Mouse (Mus musculus): ENCODE results near the gene Tuba1a. TPM values are rescaled to one million over a fixed set of nuclear protein-coding genes. Genes with fewer than 3 reads are reported as not detected.
A peak's percentile ranks its signal among the peaks of the same experiment; 100 is the strongest.
"Not testable (repeated sequence)": the region's sequence is repeated elsewhere in the genome, so short reads cannot be mapped to it uniquely, and the experiment has no call there.

Gene Tuba1a
- polyA plus RNA-seq, 1 experiment from 2014 or later: 9,547 TPM

GRCm38 (mm10) chr15:98948382-98948781, 5.1 kb downstream of the Tuba1a start:
- 0 out of 2 replicates have a peak overlapping the region, but pooled peaks have one; percentile 39 for H3K9ac ChIP-seq
- H3K27ac ChIP-seq: no peak overlapping the region; the same call in 1 of the 2 replicates
- H3K9me3 ChIP-seq (replicated peaks): no peaks in the 10 kb centered on the region
- no peak overlapping the region for H3K4me3 ChIP-seq
- no peak for ATAC-seq (ENCODE audit: low FRiP score)
- peak overlapping the region; percentile 58 for H3K4me2 ChIP-seq (replicated peaks)
- H3K27me3 ChIP-seq: no peaks in the 10 kb centered on the region
- peaks cover 10% of the 10 kb centered on the region for H3K36me3 ChIP-seq
- H3K4me1 ChIP-seq: peaks cover 3% of the 10 kb centered on the region

DNA sequence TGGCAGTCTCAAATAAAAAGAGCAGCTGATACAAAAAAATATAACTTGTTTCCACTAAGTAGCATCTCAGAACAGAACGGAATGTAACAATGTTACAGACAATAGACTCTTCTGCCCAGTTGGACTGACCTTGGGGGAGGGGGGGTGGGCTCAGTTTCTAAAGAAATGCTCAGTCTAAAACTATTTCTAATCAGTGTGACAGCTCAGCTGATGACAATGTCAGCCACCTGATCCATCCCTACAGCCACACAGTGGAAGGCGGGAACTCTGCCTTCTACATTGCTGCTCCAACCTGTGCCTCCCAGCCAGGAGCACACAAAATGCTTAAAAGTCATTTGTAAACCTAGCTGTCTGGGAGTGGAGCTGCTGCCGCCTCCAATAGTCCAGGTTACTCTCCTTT, 5.6 kb downstream of the Tuba1a start:
- peaks cover 3% of the 10 kb centered on the region for H3K4me1 ChIP-seq
- peak overlapping the region; percentile 39; the same call in 1 of the 2 replicates for H3K9ac ChIP-seq
- peaks cover 10% of the 10 kb centered on the region for H3K36me3 ChIP-seq
- WGBS: 25% methylated on average over 3 of the region's 3 CpGs
- no peaks in the 10 kb centered on the region for H3K27me3 ChIP-seq
- no peak for ATAC-seq (ENCODE audit: low FRiP score)
- H3K4me2 ChIP-seq (replicated peaks): peak overlapping the region; percentile 58
- peak overlapping the region; percentile 62; the same call in 1 of the 2 replicates for H3K27ac ChIP-seq
- H3K4me3 ChIP-seq: 0 out of 2 replicates have a peak overlapping the region, but pooled peaks have one; percentile 4
- no peaks in the 10 kb centered on the region for H3K9me3 ChIP-seq (replicated peaks)

- Histone ChIP-seq H3K9ac (no peak overlapping the region), H3K4me3 (no peak overlapping the region), H3K4me1 (peaks cover 3% of the 10 kb centered on the region), H3K4me2 (replicated peaks) (no peak overlapping the region), H3K36me3 (no peaks in the 10 kb centered on the region), H3K27ac (no peak overlapping the region), H3K27me3 (no peaks in the 10 kb centered on the region), H3K9me3 (replicated peaks) (no peaks in the 10 kb centered on the region)
- 83% methylated on average over 4 of the region's 4 CpGs for WGBS
- ATAC-seq (ENCODE audit: low FRiP score): no peak
These were observed 10.4 kb downstream of the Tuba1a start for GRCm38 (mm10) chr15:98943133-98943532.

- WGBS: 93% methylated on average over 4 of the region's 4 CpGs
- no peaks in the 10 kb centered on the region for H3K9me3 ChIP-seq (replicated peaks)
- H3K4me2 ChIP-seq (replicated peaks): no peak overlapping the region
- ATAC-seq (ENCODE audit: low FRiP score): no peak
- H3K36me3 ChIP-seq: no peaks in the 10 kb centered on the region
- H3K27me3 ChIP-seq: no peaks in the 10 kb centered on the region
- no peak overlapping the region for H3K27ac ChIP-seq
- no peak overlapping the region for H3K9ac ChIP-seq
- H3K4me1 ChIP-seq: no peaks in the 10 kb centered on the region
- H3K4me3 ChIP-seq: no peak overlapping the region
These were observed 11.4 kb downstream of the Tuba1a start for GRCm38 (mm10) chr15:98942081-98942480.

DNA sequence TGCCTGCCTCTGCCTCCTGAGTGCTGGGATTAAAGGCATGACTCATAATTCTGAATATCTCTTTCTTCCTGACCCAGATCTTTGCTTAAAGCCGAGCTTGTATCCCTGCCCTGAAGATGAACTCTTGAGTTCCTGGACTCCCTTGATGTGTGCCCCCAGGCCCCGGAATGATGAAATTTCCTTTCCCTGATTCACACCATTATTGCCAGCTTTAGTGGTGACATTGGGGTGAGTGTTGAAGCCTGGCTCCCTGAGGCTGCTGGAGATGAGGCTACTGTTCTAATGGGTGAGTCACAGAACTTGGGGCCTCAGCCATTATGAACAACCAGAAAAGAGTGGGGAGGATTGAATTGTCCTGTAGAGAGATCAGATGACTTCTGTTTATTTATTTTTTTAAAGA, 12.0 kb downstream of the Tuba1a start:
- H3K27me3 ChIP-seq: no peaks in the 10 kb centered on the region
- no peak overlapping the region for H3K9ac ChIP-seq
- 84% methylated on average over 2 of the region's 2 CpGs for WGBS
- ATAC-seq (ENCODE audit: low FRiP score): no peak
- no peak overlapping the region for H3K27ac ChIP-seq
- H3K4me3 ChIP-seq: no peak overlapping the region
- no peaks in the 10 kb centered on the region for H3K4me1 ChIP-seq
- H3K4me2 ChIP-seq (replicated peaks): no peak overlapping the region
- no peaks in the 10 kb centered on the region for H3K36me3 ChIP-seq
- no peaks in the 10 kb centered on the region for H3K9me3 ChIP-seq (replicated peaks)

GRCm38 (mm10) chr15:98940816-98941215, 12.7 kb downstream of the Tuba1a start:
- no peaks in the 10 kb centered on the region for H3K27me3 ChIP-seq
- H3K4me3 ChIP-seq: no peak overlapping the region
- no peaks in the 10 kb centered on the region for H3K36me3 ChIP-seq
- no peaks in the 10 kb centered on the region for H3K9me3 ChIP-seq (replicated peaks)
- H3K4me2 ChIP-seq (replicated peaks): no peak overlapping the region
- no peak overlapping the region for H3K9ac ChIP-seq
- 67% methylated on average over 10 of the region's 10 CpGs for WGBS
- ATAC-seq (ENCODE audit: low FRiP score): no peak
- H3K4me1 ChIP-seq: peaks cover 2% of the 10 kb centered on the region
- no peak overlapping the region for H3K27ac ChIP-seq

DNA sequence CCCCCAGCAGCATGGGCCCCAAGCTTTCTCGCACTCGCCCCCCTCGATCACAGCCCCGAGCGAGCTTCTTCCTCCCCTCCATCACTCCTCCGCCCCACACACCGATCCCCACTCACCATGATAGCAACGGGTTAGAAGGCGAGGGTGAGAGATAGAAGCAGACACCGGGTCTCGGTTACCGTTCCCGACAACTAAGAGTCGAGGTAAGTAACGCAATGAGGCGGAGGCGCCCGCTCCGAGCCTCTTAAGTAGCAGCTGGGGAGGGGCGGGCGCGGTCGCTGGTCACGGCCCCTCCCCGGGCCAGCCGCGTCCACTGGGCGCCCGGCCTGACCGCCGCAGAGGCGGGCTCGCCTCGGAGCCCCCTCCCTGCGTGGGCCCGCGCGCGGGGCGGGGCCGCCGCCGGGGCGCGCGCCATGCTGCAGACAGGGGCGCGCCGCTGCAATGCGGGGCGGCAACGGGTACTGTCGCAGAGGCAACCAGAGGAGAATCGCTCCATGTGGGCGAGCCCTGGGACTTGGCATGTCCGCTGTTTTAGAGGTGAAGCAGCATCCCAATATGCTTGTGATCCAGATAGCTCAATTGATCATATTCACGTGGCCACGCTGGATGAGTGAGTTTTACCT, 19.2 kb downstream of the Tuba1a start, which contains the start of gene Tuba1b:
TSS of gene Tuba1b (minus strand) at position 349 of the 623 bp plus-strand sequence.
- Histone ChIP-seq H3K27me3 (no peaks in the 10 kb centered on the region), H3K4me2 (replicated peaks) (peak within 1 kb of the TSS; percentile 91), H3K27ac (peak within 1 kb of the TSS; percentile 96), H3K9ac (peak within 1 kb of the TSS; percentile 79), H3K4me1 (peaks cover 17% of the 10 kb centered on the region), H3K4me3 (peak within 1 kb of the TSS; percentile 67), H3K9me3 (replicated peaks) (no peaks in the 10 kb centered on the region), H3K36me3 (peaks cover 8% of the 10 kb centered on the region; the same call in 1 of the 2 replicates)
- peak; percentile 96 for ATAC-seq (ENCODE audit: low FRiP score)
- under 1% methylated on average over 58 of the region's 58 CpGs for WGBS

DNA sequence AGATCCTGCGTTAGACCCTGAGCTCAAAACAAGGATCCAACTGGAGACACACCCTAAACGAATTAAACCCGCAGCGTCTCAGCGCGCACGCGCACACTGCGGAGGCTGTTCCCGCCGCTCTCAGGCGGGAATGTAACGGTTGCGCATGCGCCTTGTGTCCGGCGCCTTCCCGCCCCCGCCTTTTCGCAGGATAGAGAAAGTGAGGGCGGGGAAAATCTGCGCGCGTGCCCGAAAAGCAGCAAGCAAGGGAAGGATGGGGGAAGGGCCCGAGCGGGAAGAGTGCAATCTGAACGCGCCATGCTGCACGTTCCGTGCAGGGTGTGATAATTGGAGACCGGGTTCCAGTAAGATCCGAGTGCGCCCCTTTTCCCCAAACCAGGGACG, 19.7 kb downstream of the Tuba1a start:
- ATAC-seq (ENCODE audit: low FRiP score): peak; percentile 89
- peaks cover 8% of the 10 kb centered on the region; the same call in 1 of the 2 replicates for H3K36me3 ChIP-seq
- H3K4me2 ChIP-seq (replicated peaks): peak overlapping the region; percentile 91
- H3K9me3 ChIP-seq (replicated peaks): no peaks in the 10 kb centered on the region
- peak overlapping the region; percentile 79 for H3K9ac ChIP-seq
- peak overlapping the region; percentile 96 for H3K27ac ChIP-seq
- peaks cover 19% of the 10 kb centered on the region for H3K4me1 ChIP-seq
- H3K4me3 ChIP-seq: peak overlapping the region; percentile 67
- WGBS: under 1% methylated on average over 35 of the region's 35 CpGs
- no peaks in the 10 kb centered on the region for H3K27me3 ChIP-seq

DNA sequence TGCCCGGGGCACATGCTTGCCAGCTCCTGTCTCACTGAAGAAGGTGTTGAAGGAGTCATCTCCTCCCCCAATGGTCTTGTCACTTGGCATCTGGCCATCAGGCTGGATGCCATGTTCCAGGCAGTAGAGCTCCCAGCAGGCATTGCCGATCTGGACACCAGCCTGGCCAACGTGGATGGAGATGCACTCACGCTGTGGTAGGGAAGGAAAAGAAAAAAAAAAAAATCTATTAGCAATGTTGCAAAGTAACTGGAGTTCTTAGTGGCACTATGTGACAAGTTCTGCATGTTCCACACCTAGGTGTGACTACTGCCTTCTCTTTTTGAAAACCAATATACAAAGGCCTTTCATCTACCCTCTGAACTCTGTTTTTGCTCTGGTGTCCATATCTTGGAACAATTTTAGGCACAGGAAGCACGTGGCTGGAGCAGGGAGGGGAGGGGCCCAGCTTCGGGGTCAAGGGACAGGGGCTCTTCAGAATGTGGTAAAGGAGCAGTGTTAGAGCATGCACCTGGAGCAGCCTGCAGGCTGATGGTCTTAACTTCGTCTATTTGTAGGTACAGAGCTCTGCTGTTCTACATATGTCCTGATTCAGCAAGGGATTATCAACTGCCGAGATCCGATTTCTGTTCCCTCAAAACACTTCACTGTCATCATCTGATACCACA, 20.4 kb downstream of the Tuba1a start:
- Histone ChIP-seq H3K9ac (peak overlapping the region; percentile 79), H3K27ac (peak overlapping the region; percentile 96), H3K4me3 (peak overlapping the region; percentile 67), H3K4me1 (peaks cover 21% of the 10 kb centered on the region), H3K4me2 (replicated peaks) (peak overlapping the region; percentile 91)
- not testable (repeated sequence) for ATAC-seq (ENCODE audit: low FRiP score); H3K9me3 ChIP-seq (replicated peaks); H3K27me3 ChIP-seq; H3K36me3 ChIP-seq
- WGBS: 25% methylated on average over 8 of the region's 9 CpGs

GRCm38 (mm10) chr15:98930998-98931397, 22.5 kb downstream of the Tuba1a start:
- no peak for ATAC-seq (ENCODE audit: low FRiP score)
- no peak overlapping the region for H3K4me3 ChIP-seq
- 85% methylated on average over 3 of the region's 3 CpGs for WGBS

DNA sequence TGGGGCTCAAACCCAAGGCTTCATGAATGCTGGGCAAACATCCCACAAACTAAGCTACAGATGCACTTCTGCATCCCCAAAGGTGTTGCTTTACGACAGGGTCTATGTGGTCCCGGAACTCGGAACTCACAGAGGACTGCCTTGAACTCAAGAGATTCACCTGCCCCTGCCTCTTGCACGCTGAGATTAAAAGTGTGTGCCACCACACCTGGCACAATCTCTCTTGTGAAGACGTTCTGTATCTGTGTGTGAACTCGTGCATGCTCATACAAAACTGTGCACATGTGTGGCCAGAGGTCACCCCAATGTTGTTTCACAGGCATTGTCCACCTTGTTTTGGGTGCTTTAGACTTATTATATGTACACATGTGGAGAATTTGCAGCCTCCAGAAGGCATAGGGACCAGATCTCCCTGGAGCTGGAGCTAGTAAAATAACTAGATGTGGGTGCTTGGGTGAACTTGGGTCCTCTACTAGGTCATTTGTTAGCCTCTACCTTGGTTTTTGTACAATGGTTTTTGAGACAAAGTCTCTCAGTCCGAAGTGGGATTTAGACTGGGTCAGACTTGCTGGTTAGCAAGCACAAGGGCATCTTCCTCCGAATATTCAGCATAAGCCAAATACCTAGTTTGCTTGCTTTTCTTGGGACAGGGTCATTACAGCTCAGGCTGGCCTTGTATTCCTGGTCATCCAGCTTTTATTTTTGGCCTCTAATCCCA, 23.3 kb downstream of the Tuba1a start:
- no peak for ATAC-seq (ENCODE audit: low FRiP score)
- H3K36me3 ChIP-seq: peaks cover 8% of the 10 kb centered on the region; the same call in 1 of the 2 replicates
- H3K27ac ChIP-seq: no peak overlapping the region
- no peaks in the 10 kb centered on the region for H3K9me3 ChIP-seq (replicated peaks)
- H3K9ac ChIP-seq: no peak overlapping the region
- no peaks in the 10 kb centered on the region for H3K27me3 ChIP-seq
- H3K4me3 ChIP-seq: no peak overlapping the region
- 58% methylated on average over 8 of the region's 8 CpGs for WGBS
- no peak overlapping the region for H3K4me2 ChIP-seq (replicated peaks)
- peaks cover 13% of the 10 kb centered on the region for H3K4me1 ChIP-seq

More at GRCm38 (mm10) chr15:98930998-98931397, 22.5 kb downstream of the Tuba1a start:
- H3K4me1 ChIP-seq: peaks cover 21% of the 10 kb centered on the region
- peaks cover 8% of the 10 kb centered on the region; the same call in 1 of the 2 replicates for H3K36me3 ChIP-seq
- H3K4me2 ChIP-seq (replicated peaks): peak overlapping the region; percentile 13; the same call in 1 of the 2 replicates
- H3K27me3 ChIP-seq: no peaks in the 10 kb centered on the region
- no peak overlapping the region for H3K27ac ChIP-seq
- peak overlapping the region; percentile 18; the same call in 1 of the 2 replicates for H3K9ac ChIP-seq
- H3K9me3 ChIP-seq (replicated peaks): no peaks in the 10 kb centered on the region
